Mouse (Mus musculus): ENCODE measurements around the gene Mroh3. TPM values are rescaled to one million over a fixed set of nuclear protein-coding genes. Genes with fewer than 3 reads are reported as not detected.

Gene Mroh3
- total and polyA plus RNA-seq, 2 experiments from 2014 or later: not detected

- 19% methylated on average over 12 of the region's 13 CpGs for WGBS
- Histone ChIP-seq H3K27ac (ENCODE audit: low read depth, low read length) (no peak overlapping the region), H3K4me1 (ENCODE audit: insufficient read depth) (no peaks in the 10 kb centered on the region), H3K36me3 (ENCODE audit: insufficient read depth) (peaks cover 83% of the 10 kb centered on the region), H3K4me2 (ENCODE audit: low read depth) (no peak overlapping the region), H3K9ac (no peak overlapping the region), H3K27me3 (ENCODE audit: insufficient read depth, low read length) (no peaks in the 10 kb centered on the region), H3K4me3 (ENCODE audit: low read depth, low read length) (no peak overlapping the region), H3K9me3 (ENCODE audit: low read length) (no peaks in the 10 kb centered on the region)
- 0 out of 2 replicates have a peak, but pooled peaks have one; percentile 19 for ATAC-seq
- TF ChIP-seq CTCF (IDR thresholded peaks at IDR 0.05; ENCODE audit: low read depth): no peak
- DNase-seq: no peak
These were observed 38.5 kb downstream of the Mroh3 start for GRCm38 (mm10) chr1:136174101-136174606.

- Histone ChIP-seq H3K27ac (ENCODE audit: low read depth, low read length) (no peak overlapping the region), H3K36me3 (ENCODE audit: insufficient read depth) (peaks cover 90% of the 10 kb centered on the region), H3K4me3 (ENCODE audit: low read depth, low read length) (no peak overlapping the region), H3K9ac (no peak overlapping the region), H3K4me1 (ENCODE audit: insufficient read depth) (no peaks in the 10 kb centered on the region), H3K9me3 (ENCODE audit: low read length) (no peaks in the 10 kb centered on the region), H3K4me2 (ENCODE audit: low read depth) (no peak overlapping the region), H3K27me3 (ENCODE audit: insufficient read depth, low read length) (no peaks in the 10 kb centered on the region)
- 75% methylated on average over 12 of the region's 12 CpGs for WGBS
- no peak for TF ChIP-seq CTCF (IDR thresholded peaks at IDR 0.05; ENCODE audit: low read depth)
- ATAC-seq (no peak), DNase-seq (no peak)
These were observed 39.9 kb downstream of the Mroh3 start for GRCm38 (mm10) chr1:136172696-136173095.

- H3K9ac ChIP-seq: no peak overlapping the region
- no peaks in the 10 kb centered on the region for H3K4me1 ChIP-seq (ENCODE audit: insufficient read depth)
- H3K9me3 ChIP-seq (ENCODE audit: low read length): no peaks in the 10 kb centered on the region
- H3K27ac ChIP-seq (ENCODE audit: low read depth, low read length): no peak overlapping the region
- peaks cover 93% of the 10 kb centered on the region for H3K36me3 ChIP-seq (ENCODE audit: insufficient read depth)
- TF ChIP-seq CTCF (IDR thresholded peaks at IDR 0.05; ENCODE audit: low read depth): peak; percentile 89
- WGBS: 8% methylated on average over 5 of the region's 5 CpGs
- no peak overlapping the region for H3K4me3 ChIP-seq (ENCODE audit: low read depth, low read length)
- no peaks in the 10 kb centered on the region for H3K27me3 ChIP-seq (ENCODE audit: insufficient read depth, low read length)
- H3K4me2 ChIP-seq (ENCODE audit: low read depth): no peak overlapping the region
- ATAC-seq (peak; percentile 84), DNase-seq (peak; percentile 87)
These were observed 42.5 kb downstream of the Mroh3 start for GRCm38 (mm10) chr1:136170109-136170508.

- Histone ChIP-seq H3K27ac (ENCODE audit: low read depth, low read length) (no peak overlapping the region), H3K4me1 (ENCODE audit: insufficient read depth) (no peaks in the 10 kb centered on the region), H3K9ac (no peak overlapping the region), H3K27me3 (ENCODE audit: insufficient read depth, low read length) (no peaks in the 10 kb centered on the region), H3K4me2 (ENCODE audit: low read depth) (no peak overlapping the region), H3K9me3 (ENCODE audit: low read length) (no peaks in the 10 kb centered on the region), H3K4me3 (ENCODE audit: low read depth, low read length) (no peak overlapping the region), H3K36me3 (ENCODE audit: insufficient read depth) (peaks cover 94% of the 10 kb centered on the region)
- ATAC-seq (no peak), DNase-seq (no peak)
- WGBS: 70% methylated on average over 8 of the region's 8 CpGs
- peak; percentile 34 for TF ChIP-seq CTCF (IDR thresholded peaks at IDR 0.05; ENCODE audit: low read depth)
These were observed 45.0 kb downstream of the Mroh3 start for GRCm38 (mm10) chr1:136167657-136168056.

GRCm38 (mm10) chr1:136165436-136165835, 47.2 kb downstream of the Mroh3 start:
- no peak for TF ChIP-seq CTCF (IDR thresholded peaks at IDR 0.05; ENCODE audit: low read depth)
- ATAC-seq (peak; percentile 70), DNase-seq (peak; percentile 46)
- WGBS: 42% methylated on average over 2 of the region's 2 CpGs
- Histone ChIP-seq H3K36me3 (ENCODE audit: insufficient read depth) (peaks cover 94% of the 10 kb centered on the region), H3K4me2 (ENCODE audit: low read depth) (no peak overlapping the region), H3K27ac (ENCODE audit: low read depth, low read length) (no peak overlapping the region), H3K27me3 (ENCODE audit: insufficient read depth, low read length) (no peaks in the 10 kb centered on the region), H3K9me3 (ENCODE audit: low read length) (no peaks in the 10 kb centered on the region), H3K9ac (no peak overlapping the region), H3K4me3 (ENCODE audit: low read depth, low read length) (no peak overlapping the region), H3K4me1 (ENCODE audit: insufficient read depth) (no peaks in the 10 kb centered on the region)

GRCm38 (mm10) chr1:136161333-136161921, 51.2 kb downstream of the Mroh3 start:
- H3K27me3 ChIP-seq (ENCODE audit: insufficient read depth, low read length): no peaks in the 10 kb centered on the region
- DNase-seq: no peak
- peaks cover 96% of the 10 kb centered on the region for H3K36me3 ChIP-seq (ENCODE audit: insufficient read depth)
- H3K27ac ChIP-seq (ENCODE audit: low read depth, low read length): no peak overlapping the region
- H3K4me2 ChIP-seq (ENCODE audit: low read depth): no peak overlapping the region
- no peak for TF ChIP-seq CTCF (IDR thresholded peaks at IDR 0.05; ENCODE audit: low read depth)
- 94% methylated on average over 7 of the region's 7 CpGs for WGBS
- no peak overlapping the region for H3K9ac ChIP-seq
- no peak for ATAC-seq
- no peaks in the 10 kb centered on the region for H3K9me3 ChIP-seq (ENCODE audit: low read length)
- H3K4me1 ChIP-seq (ENCODE audit: insufficient read depth): no peaks in the 10 kb centered on the region
- H3K4me3 ChIP-seq (ENCODE audit: low read depth, low read length): no peak overlapping the region

GRCm38 (mm10) chr1:136160930-136161329, 51.7 kb downstream of the Mroh3 start:
- H3K9ac ChIP-seq: no peak overlapping the region
- 94% methylated on average over 6 of the region's 6 CpGs for WGBS

More at GRCm38 (mm10) chr1:136160930-136161329, 51.7 kb downstream of the Mroh3 start:
- no peak for TF ChIP-seq CTCF (IDR thresholded peaks at IDR 0.05; ENCODE audit: low read depth)
- ATAC-seq (no peak), DNase-seq (no peak)
- no peak overlapping the region for H3K27ac ChIP-seq (ENCODE audit: low read depth, low read length)
- no peak overlapping the region for H3K4me3 ChIP-seq (ENCODE audit: low read depth, low read length)
- H3K36me3 ChIP-seq (ENCODE audit: insufficient read depth): peaks cover 96% of the 10 kb centered on the region
- H3K4me2 ChIP-seq (ENCODE audit: low read depth): no peak overlapping the region
- no peaks in the 10 kb centered on the region for H3K4me1 ChIP-seq (ENCODE audit: insufficient read depth)
- H3K9me3 ChIP-seq (ENCODE audit: low read length): no peaks in the 10 kb centered on the region
- no peaks in the 10 kb centered on the region for H3K27me3 ChIP-seq (ENCODE audit: insufficient read depth, low read length)

All from forebrain, postnatal 0 days (tissue).